Mouse (Mus musculus) intestine, embryonic 14.5 days (tissue): Measurements from ENCODE around the gene Astn2. TPM values are rescaled to one million over a fixed set of nuclear protein-coding genes. Genes with fewer than 3 reads are reported as not detected.

Source experiments
- ATAC-seq: fragments of 200-750 bp; cut with Nextera tagmentation; replicated peaks from 2 replicates; pipeline ENCODE4 v1.8.0; 2017; ENCODE audit warnings: low read depth, moderate number of reproducible peaks, moderate TSS enrichment, moderate library complexity; ENCODE audit not compliant: low FRiP score, low TSS enrichment
- DNase-seq: peaks from one replicate; pipeline ENCODE4 v3.0.0-alpha.2; 2018; ENCODE audit warnings: low spot score
- H3K27ac ChIP-seq: fragments of 300-500 bp; sonication (generic); 2 replicates; pipeline ENCODE4 v1.5.1; 2014; ENCODE audit warnings: low read depth, mild to moderate bottlenecking, control low read depth
- H3K27me3 ChIP-seq: fragments of 300-500 bp; sonication (generic); replicated peaks from 2 replicates; pipeline ENCODE4 v1.6.1; 2014; ENCODE audit warnings: low read length, control low read depth; ENCODE audit not compliant: control insufficient read depth, insufficient read depth
- H3K36me3 ChIP-seq: fragments of 300-500 bp; sonication (generic); 2 replicates; pipeline ENCODE4 v1.6.1; 2014; ENCODE audit warnings: low read length, control low read depth; ENCODE audit not compliant: control insufficient read depth, insufficient read depth
- H3K4me1 ChIP-seq: fragments of 300-500 bp; sonication (generic); replicated peaks from 2 replicates; pipeline ENCODE4 v1.6.1; 2014; ENCODE audit warnings: low read length, control low read depth, mixed read lengths; ENCODE audit not compliant: control insufficient read depth, insufficient read depth
- H3K4me2 ChIP-seq: fragments of 300-500 bp; sonication (generic); 2 replicates; pipeline ENCODE4 v1.6.1; 2014; ENCODE audit warnings: low read length
- H3K4me3 ChIP-seq: fragments of 300-500 bp; sonication (generic); 2 replicates; pipeline ENCODE4 v1.5.1; 2014; ENCODE audit warnings: low read depth, low read length, control low read depth, mixed read lengths
- H3K9ac ChIP-seq: fragments of 300-500 bp; sonication (generic); 2 replicates; pipeline ENCODE4 v1.6.1; 2014; ENCODE audit warnings: mild to moderate bottlenecking, low read length
- H3K9me3 ChIP-seq: fragments of 300-500 bp; sonication (generic); 2 replicates; pipeline ENCODE4 v1.6.1; 2016; ENCODE audit warnings: low read length, control low read depth; ENCODE audit not compliant: control insufficient read depth
- WGBS: fragments of 180-500 bp; shearing (Covaris S2); extraction: QIAGEN DNeasy Blood & Tissue Kit; methylation state at CpG from one replicate; pipeline ENCODE4 v1.1.7; 2014; 5-methylcytosine and 5-hydroxymethylcytosine counted together
- polyA plus RNA-seq: library from polyadenylated mRNA; unstranded; fragments of >200 nt; fragmentation: Nextera tagmentation; extraction: Ambion mirVana; gene quantifications from 2 replicates; pipeline ENCODE4 v1.2.1, GENCODE M21; 2014

The Astn2 gene
- polyA plus RNA-seq, 1 experiment from 2014 or later: 0.96 TPM

DNA sequence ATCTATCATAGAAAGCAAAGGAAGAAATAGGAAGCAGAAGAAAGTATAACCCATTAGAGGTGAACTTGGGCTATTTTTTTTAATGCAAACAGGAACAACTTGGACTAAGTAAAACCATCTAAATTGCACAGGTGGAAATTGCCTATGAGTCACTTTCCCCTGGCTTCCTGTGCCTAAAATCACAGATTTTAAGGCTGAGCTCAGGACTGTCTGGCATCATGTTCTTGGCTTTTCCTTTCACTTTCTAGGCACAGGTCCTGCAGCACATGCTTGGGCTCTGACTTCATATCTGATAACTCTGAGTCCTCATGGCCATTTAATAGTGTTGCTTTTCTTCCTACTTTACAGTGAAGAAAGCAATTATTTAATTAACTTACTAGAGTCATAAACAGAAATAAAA is 161.7 kb downstream of the Astn2 start:
- no peak overlapping the region for H3K27ac ChIP-seq
- H3K27me3 ChIP-seq: no peaks in the 10 kb centered on the region
- H3K4me2 ChIP-seq: no peak overlapping the region
- H3K4me3 ChIP-seq: no peak overlapping the region
- no peaks in the 10 kb centered on the region for H3K9me3 ChIP-seq
- DNase-seq: no peak
- H3K4me1 ChIP-seq: no peaks in the 10 kb centered on the region
- H3K9ac ChIP-seq: no peak overlapping the region
- no peaks in the 10 kb centered on the region for H3K36me3 ChIP-seq
- no peak for ATAC-seq

DNA sequence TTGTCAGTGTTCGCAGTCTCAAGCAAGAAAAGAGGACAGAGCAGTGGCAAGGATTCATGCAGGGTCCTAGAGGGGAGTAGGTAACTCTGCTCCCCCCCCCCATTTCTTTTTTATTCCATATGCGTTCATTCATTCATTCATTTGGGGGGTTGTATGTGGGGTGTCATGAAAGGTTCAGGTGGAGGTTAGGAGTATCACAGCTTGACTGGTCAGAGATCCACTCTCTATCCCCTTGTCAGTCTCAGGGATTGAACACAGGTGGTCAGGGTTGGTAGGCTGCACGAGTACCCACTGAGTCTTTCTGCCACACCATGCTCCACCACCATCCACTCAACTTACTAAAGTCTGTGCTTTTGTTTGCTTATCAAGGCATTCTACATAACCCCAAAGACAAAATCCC is 171.6 kb downstream of the Astn2 start:
- H3K27ac ChIP-seq: no peak overlapping the region
- no peak overlapping the region for H3K9ac ChIP-seq
- no peak for DNase-seq
- WGBS: 92% methylated on average over 3 of the region's 3 CpGs
- H3K4me2 ChIP-seq: no peak overlapping the region
- no peaks in the 10 kb centered on the region for H3K27me3 ChIP-seq
- H3K9me3 ChIP-seq: no peaks in the 10 kb centered on the region
- H3K36me3 ChIP-seq: no peaks in the 10 kb centered on the region
- H3K4me3 ChIP-seq: no peak overlapping the region
- no peaks in the 10 kb centered on the region for H3K4me1 ChIP-seq
- ATAC-seq: no peak

DNA sequence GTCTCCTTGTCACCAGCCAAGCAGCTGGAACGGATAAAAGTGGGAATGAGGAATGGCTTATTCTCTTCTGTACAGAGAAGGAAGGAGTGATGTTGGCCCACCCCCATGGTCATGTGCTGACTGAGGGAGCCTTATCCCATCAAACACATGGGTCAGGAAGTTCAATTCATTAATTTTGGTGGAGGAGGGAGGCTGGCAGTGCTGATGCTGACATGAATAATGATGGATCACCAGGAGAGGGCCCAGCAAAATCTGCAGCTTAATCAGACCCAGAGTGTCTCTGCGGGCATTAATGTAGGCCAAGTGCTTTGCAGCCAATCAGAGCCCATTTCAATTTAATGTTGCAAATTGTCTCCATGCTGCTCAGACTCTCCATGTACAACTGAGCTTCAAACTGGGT is 172.1 kb downstream of the Astn2 start:
- no peaks in the 10 kb centered on the region for H3K36me3 ChIP-seq
- 64% methylated on average over 2 of the region's 2 CpGs for WGBS
- H3K9ac ChIP-seq: no peak overlapping the region
- no peaks in the 10 kb centered on the region for H3K4me1 ChIP-seq
- no peaks in the 10 kb centered on the region for H3K9me3 ChIP-seq
- no peak overlapping the region for H3K4me3 ChIP-seq
- no peak overlapping the region for H3K27ac ChIP-seq
- DNase-seq: no peak
- H3K27me3 ChIP-seq: no peaks in the 10 kb centered on the region
- no peak for ATAC-seq
- no peak overlapping the region for H3K4me2 ChIP-seq

DNA sequence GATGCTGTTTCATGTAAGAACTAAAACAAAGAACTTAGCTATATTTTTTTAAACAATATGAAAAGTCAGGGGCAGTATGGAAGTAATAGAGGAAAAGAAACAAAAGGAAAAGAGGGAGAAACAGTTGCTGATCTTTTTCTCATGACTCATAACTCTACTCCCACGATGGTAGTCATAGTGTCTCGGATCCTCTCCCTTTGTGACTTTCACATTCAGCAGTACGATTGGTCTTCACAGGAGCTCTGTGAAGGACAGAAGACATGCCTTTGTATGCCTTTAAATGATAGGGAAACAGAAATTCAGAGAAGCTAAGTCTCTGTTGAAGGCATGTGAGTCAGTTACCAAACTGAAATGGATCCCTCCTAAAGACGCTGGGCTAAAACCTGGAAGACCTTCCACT is 173.7 kb downstream of the Astn2 start:
- Histone ChIP-seq H3K27me3 (no peaks in the 10 kb centered on the region), H3K4me3 (no peak overlapping the region), H3K9me3 (no peaks in the 10 kb centered on the region), H3K4me1 (no peaks in the 10 kb centered on the region), H3K27ac (no peak overlapping the region), H3K4me2 (no peak overlapping the region), H3K9ac (no peak overlapping the region), H3K36me3 (no peaks in the 10 kb centered on the region)
- ATAC-seq: no peak
- 89% methylated on average over 4 of the region's 4 CpGs for WGBS
- DNase-seq: no peak

DNA sequence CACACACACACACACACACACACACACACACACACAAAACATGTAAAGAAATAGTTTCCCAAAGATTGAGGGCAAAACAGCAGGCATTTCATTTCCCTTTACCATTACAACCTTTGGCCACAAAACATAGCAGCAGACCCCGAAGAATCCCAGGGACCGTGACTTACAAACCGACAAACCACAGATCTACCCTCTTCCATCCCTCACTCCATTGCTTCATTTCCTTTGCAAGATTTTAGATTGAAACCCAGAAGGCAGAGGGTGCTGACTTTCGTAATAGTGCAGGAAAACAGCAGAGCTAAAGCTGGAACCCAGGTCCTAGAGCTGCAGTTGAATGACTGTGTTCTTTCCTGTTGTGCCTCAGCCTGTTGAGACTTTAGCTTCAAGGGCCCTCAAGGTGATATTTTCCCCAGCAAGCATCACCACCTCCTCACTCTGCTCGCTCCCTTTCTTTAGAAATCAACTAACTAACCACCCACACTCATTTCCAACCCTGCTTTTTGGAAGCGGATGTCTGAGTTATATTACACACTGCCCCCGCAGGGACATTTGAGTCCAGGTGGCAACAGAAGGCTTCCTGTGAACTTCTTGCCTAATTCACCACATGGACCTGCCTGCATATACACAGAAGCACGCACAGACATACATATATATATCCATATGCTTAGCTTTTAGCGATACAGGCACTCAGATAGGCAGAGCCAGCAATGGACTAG is 181.7 kb downstream of the Astn2 start:
- H3K4me1 ChIP-seq: no peaks in the 10 kb centered on the region
- H3K4me2 ChIP-seq: no peak overlapping the region
- no peak overlapping the region for H3K4me3 ChIP-seq
- H3K27me3 ChIP-seq: no peaks in the 10 kb centered on the region
- WGBS: 85% methylated on average over 9 of the region's 9 CpGs
- no peaks in the 10 kb centered on the region for H3K9me3 ChIP-seq
- no peak overlapping the region for H3K9ac ChIP-seq
- H3K27ac ChIP-seq: no peak overlapping the region
- no peak for DNase-seq
- ATAC-seq: no peak
- no peaks in the 10 kb centered on the region for H3K36me3 ChIP-seq

DNA sequence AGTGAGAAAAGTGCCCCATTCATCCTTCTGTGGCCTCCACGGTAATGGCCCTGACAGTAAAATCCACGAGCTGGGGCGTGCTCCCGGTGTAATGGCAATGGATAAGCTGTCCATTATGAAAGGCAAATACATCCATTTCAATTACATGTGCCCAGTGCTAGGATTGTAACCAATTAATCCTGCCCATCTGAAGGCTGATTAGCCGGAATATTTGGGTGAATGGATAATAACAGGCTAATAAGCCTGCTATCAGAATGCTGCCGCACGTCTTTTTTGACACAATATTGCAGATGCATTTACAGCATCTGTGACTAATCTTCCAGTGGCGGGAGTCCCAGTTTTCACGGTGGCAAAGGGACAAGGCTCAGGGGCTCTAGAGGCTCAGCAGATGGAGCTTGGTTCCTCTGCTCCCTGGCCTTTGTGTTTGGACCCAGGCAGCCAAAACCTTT is 189.2 kb downstream of the Astn2 start:
- Histone ChIP-seq H3K9ac (no peak overlapping the region), H3K27me3 (no peaks in the 10 kb centered on the region), H3K27ac (no peak overlapping the region), H3K9me3 (no peaks in the 10 kb centered on the region), H3K4me3 (no peak overlapping the region), H3K4me2 (no peak overlapping the region), H3K4me1 (no peaks in the 10 kb centered on the region), H3K36me3 (no peaks in the 10 kb centered on the region)
- 74% methylated on average over 9 of the region's 9 CpGs for WGBS
- no peak for ATAC-seq
- DNase-seq: no peak

DNA sequence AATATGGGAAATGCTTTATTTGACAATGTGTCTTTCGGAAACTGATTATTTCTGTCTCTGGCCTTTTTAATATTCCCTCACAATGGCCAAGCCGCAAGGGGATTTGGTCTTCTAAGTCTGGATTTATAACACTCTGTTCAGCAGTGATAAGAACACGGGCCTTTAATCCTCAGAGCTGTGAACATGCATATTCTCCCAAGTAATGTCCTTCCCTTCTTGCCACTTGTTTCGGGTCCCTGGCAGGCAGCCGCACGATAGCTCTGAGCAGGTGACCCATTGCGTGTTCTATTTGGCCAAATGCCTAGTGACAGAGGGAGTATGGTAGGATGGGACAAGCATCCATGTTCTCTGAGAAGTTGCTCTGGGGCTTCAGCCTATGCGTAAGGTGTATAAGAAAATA is 214.8 kb downstream of the Astn2 start:
- no peak overlapping the region for H3K4me3 ChIP-seq
- ATAC-seq: no peak
- no peaks in the 10 kb centered on the region for H3K36me3 ChIP-seq
- 93% methylated on average over 8 of the region's 8 CpGs for WGBS
- no peak for DNase-seq
- H3K27ac ChIP-seq: no peak overlapping the region
- H3K27me3 ChIP-seq: no peaks in the 10 kb centered on the region
- H3K4me1 ChIP-seq: no peaks in the 10 kb centered on the region
- no peak overlapping the region for H3K9ac ChIP-seq
- no peaks in the 10 kb centered on the region for H3K9me3 ChIP-seq
- H3K4me2 ChIP-seq: no peak overlapping the region

DNA sequence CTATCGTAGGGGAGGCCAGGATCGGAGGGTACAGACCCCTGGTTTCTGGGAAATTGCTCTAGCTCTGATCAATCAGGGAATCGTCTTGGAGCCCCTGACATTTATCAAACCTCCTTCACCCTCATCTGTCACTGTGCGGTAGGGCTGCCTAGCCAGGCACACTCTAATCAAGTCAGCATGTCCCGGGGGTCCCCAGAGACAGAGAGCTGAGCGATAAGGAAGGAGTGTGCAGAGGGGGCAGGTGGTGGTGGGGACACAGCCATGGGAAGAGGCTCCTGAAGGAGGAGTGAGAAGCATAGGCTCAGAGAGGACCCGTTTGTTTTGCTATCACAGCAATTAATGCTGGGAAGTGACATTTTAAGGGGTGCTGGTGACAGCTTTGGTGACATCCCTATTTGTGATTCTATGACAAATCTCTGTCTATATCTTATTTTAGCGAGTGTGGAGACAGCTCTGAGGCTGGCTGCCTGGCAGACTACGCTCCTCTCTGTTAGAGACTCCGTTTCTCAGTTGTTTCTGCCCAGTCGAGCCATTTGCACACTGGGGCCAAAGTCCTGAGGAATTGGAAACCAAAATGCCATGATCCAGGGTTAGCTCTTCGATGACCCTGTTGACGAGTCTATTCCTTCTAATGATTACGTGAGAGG is 228.4 kb downstream of the Astn2 start:
- Histone ChIP-seq H3K27me3 (no peaks in the 10 kb centered on the region), H3K9ac (no peak overlapping the region), H3K9me3 (no peaks in the 10 kb centered on the region), H3K4me3 (no peak overlapping the region), H3K4me2 (no peak overlapping the region), H3K4me1 (no peaks in the 10 kb centered on the region), H3K27ac (no peak overlapping the region), H3K36me3 (no peaks in the 10 kb centered on the region)
- DNase-seq: no peak
- no peak for ATAC-seq
- WGBS: 68% methylated on average over 14 of the region's 14 CpGs

DNA sequence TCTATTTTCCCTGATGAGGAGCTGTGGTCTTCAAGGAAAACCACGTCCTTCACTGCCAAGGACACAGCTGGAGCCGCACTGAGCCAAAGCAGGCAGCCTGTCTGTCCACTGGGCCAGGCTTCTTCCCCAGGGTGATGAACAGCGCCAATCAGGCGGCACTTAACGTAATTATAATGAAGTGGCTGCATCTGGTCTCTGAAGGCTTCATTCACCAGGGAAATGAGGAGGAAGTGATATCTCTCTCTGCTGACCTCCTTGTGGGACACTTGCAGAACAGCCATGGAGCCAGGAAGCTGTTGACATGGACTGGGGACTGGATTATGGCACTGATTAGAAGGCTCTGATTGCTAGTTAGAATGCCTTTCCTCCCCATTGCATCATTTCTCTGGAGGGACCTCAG is 232.8 kb downstream of the Astn2 start:
- WGBS: 66% methylated on average over 5 of the region's 5 CpGs
- H3K27me3 ChIP-seq: no peaks in the 10 kb centered on the region
- H3K9ac ChIP-seq: no peak overlapping the region
- no peak overlapping the region for H3K27ac ChIP-seq
- H3K9me3 ChIP-seq: no peaks in the 10 kb centered on the region
- DNase-seq (no peak), ATAC-seq (no peak)
- H3K4me1 ChIP-seq: no peaks in the 10 kb centered on the region
- no peaks in the 10 kb centered on the region for H3K36me3 ChIP-seq
- H3K4me2 ChIP-seq: no peak overlapping the region
- no peak overlapping the region for H3K4me3 ChIP-seq
